8 mouse cellular contexts compared by ENCODE assay signal in genomic region chr10:7680731-7681301, GRCm38 (mm10). TPM values are rescaled to one million over a fixed set of nuclear protein-coding genes. Genes with fewer than 3 reads are reported as not detected.
DNase-seq lines count a peak whose midpoint lies in the region; ATAC-seq and TF ChIP-seq lines count a peak whose summit lies in the region.

Gene Pcmt1, minus strand, starts transcription at chr10:7681136.
Gene Lats1, plus strand, starts transcription at chr10:7681214.

- H3K4me1 ChIP-seq in erythroblast, embryonic 14.5 days (ENCODE audit: control insufficient read depth): peaks cover 41% of the 10 kb centered on the region
- H3K4me1 ChIP-seq in heart, embryonic 11.5 days (ENCODE audit: control insufficient read depth, insufficient read depth, low read length): peaks cover 14% of the 10 kb centered on the region
- peaks cover 31% of the 10 kb centered on the region for H3K4me1 ChIP-seq in kidney, embryonic 16.5 days (ENCODE audit: insufficient read depth, low read length)

- ATAC-seq in heart, embryonic 11.5 days (replicated peaks; ENCODE audit: insufficient number of reproducible peaks, low FRiP score, low TSS enrichment): peak; percentile 82
- peak; percentile 90 for ATAC-seq in kidney, embryonic 16.5 days (ENCODE audit: low FRiP score, low TSS enrichment)

- under 1% methylated on average over 61 of the region's 65 CpGs for WGBS in heart, embryonic 11.5 days (ENCODE audit: insufficient replicate concordance)
- WGBS in kidney, embryonic 16.5 days: under 1% methylated on average over 53 of the region's 65 CpGs

- H3K4me2 ChIP-seq in heart, embryonic 11.5 days: peak within 1 kb of the TSS; percentile 80
- peak within 1 kb of the TSS; percentile 87 for H3K4me2 ChIP-seq in kidney, embryonic 16.5 days (replicated peaks; ENCODE audit: low read depth, low read length)

- H3K79me3 ChIP-seq in C2C12 (ENCODE audit: low read depth): peaks cover 71% of the 10 kb centered on the region

- H3K27me3 ChIP-seq in C2C12 (ENCODE audit: control insufficient read depth, insufficient read depth, insufficient read length): no peaks in the 10 kb centered on the region
- H3K27me3 ChIP-seq in erythroblast, embryonic 14.5 days (ENCODE audit: control insufficient read depth): no peaks in the 10 kb centered on the region
- no peaks in the 10 kb centered on the region for H3K27me3 ChIP-seq in heart, embryonic 11.5 days (ENCODE audit: control insufficient read depth, insufficient read depth, low read length)
- H3K27me3 ChIP-seq in kidney, embryonic 16.5 days (ENCODE audit: insufficient read depth, low read length): no peaks in the 10 kb centered on the region

- peaks cover 99% of the 10 kb centered on the region for H3K79me2 ChIP-seq in C2C12 (ENCODE audit: control insufficient read depth, insufficient read depth)

- no peak for TF ChIP-seq CTCF in C2C12 (IDR thresholded peaks at IDR 0.05; ENCODE audit: control insufficient read depth, insufficient read depth, insufficient read length)

- H3ac ChIP-seq in C2C12 (ENCODE audit: control insufficient read depth, insufficient read length, low read depth): peak within 1 kb of the TSS; percentile 95

- H3K9me3 ChIP-seq in erythroblast, embryonic 14.5 days (ENCODE audit: control insufficient read depth, low read length): no peaks in the 10 kb centered on the region
- no peaks in the 10 kb centered on the region for H3K9me3 ChIP-seq in heart, embryonic 11.5 days (replicated peaks; ENCODE audit: control insufficient read depth, low read length)
- no peaks in the 10 kb centered on the region for H3K9me3 ChIP-seq in kidney, embryonic 16.5 days (ENCODE audit: low read length)

- peak within 1 kb of the TSS; percentile 83 for H3K4me3 ChIP-seq in C2C12 (ENCODE audit: insufficient read depth, poor library complexity, severe bottlenecking)
- H3K4me3 ChIP-seq in erythroblast, embryonic 14.5 days (replicated peaks): peak within 1 kb of the TSS; percentile 95
- H3K4me3 ChIP-seq in heart, embryonic 11.5 days (ENCODE audit: low read depth, low read length): peak within 1 kb of the TSS; percentile 100
- peak within 1 kb of the TSS; percentile 95 for H3K4me3 ChIP-seq in kidney, embryonic 16.5 days (ENCODE audit: low read length)

- peak within 1 kb of the TSS; percentile 99 for H3K27ac ChIP-seq in heart, embryonic 11.5 days (ENCODE audit: low read depth, low read length)
- peak within 1 kb of the TSS; percentile 98 for H3K27ac ChIP-seq in kidney, embryonic 16.5 days (ENCODE audit: low read length)

- H3K9ac ChIP-seq in heart, embryonic 11.5 days (ENCODE audit: low read depth, low read length): peak within 1 kb of the TSS; percentile 99
- peak within 1 kb of the TSS; percentile 100 for H3K9ac ChIP-seq in kidney, embryonic 16.5 days (replicated peaks; ENCODE audit: low read length)

- peak; percentile 64 for DNase-seq in brain, embryonic 18.5 days (ENCODE audit: low read depth, low spot score)
- DNase-seq in liver: peak; percentile 88
- DNase-seq in monocyte, adult 2 months (ENCODE audit: low read depth in 1 of 2, low spot score in 2 of 2): peak; percentile 44 to 69
- peak; percentile 75 to 80 for DNase-seq in spleen, postnatal 14 days (ENCODE audit: low spot score in 2 of 2)

- H3K36me3 ChIP-seq in C2C12 (ENCODE audit: control insufficient read depth, insufficient read depth): peaks cover 38% of the 10 kb centered on the region
- peaks cover 52% of the 10 kb centered on the region for H3K36me3 ChIP-seq in erythroblast, embryonic 14.5 days (ENCODE audit: control insufficient read depth)
- H3K36me3 ChIP-seq in heart, embryonic 11.5 days (ENCODE audit: control insufficient read depth, insufficient read depth, low read length): peaks cover 14% of the 10 kb centered on the region
- H3K36me3 ChIP-seq in kidney, embryonic 16.5 days (ENCODE audit: insufficient read depth, low read length): peaks cover 34% of the 10 kb centered on the region

TF ChIP-seq in C2C12, 6 proteins besides CTCF, POLR2A, EP300 and RAD21:
- TF ChIP-seq CEBPB (IDR thresholded peaks at IDR 0.05; ENCODE audit: low read depth) (no peak), MYOD1 (IDR thresholded peaks at IDR 0.05; ENCODE audit: control insufficient read depth, insufficient read length, low read depth) (no peak), MAX (IDR thresholded peaks at IDR 0.05) (peak; percentile 53)

RNA-seq across cellular contexts. Expression of gene Pcmt1, which starts in this region (rescaled TPM):
- polyA plus RNA-seq in C2C12 (2012; fragmentation: generic; extraction: Trizol): 84.2 TPM
- 8.2 and 8.5 TPM in 2 replicates for polyA plus RNA-seq in erythroblast, embryonic 14.5 days (2012)
- polyA plus RNA-seq in heart, embryonic 11.5 days (2014; fragmentation: Nextera tagmentation; extraction: Ambion mirVana): 135 and 142 TPM in 2 replicates
- 120 and 124 TPM in 2 replicates for polyA plus RNA-seq in kidney, embryonic 16.5 days (2015; fragmentation: Nextera tagmentation; extraction: Ambion mirVana)

RNA-seq across cellular contexts. Expression of gene Lats1, which starts in this region (rescaled TPM):
- 7.1 TPM for polyA plus RNA-seq in C2C12 (2012; fragmentation: generic; extraction: Trizol)
- 0.15 and 0.16 TPM in 2 replicates for polyA plus RNA-seq in erythroblast, embryonic 14.5 days (2012)
- polyA plus RNA-seq in heart, embryonic 11.5 days (2014; fragmentation: Nextera tagmentation; extraction: Ambion mirVana): 4.7 and 5.3 TPM in 2 replicates
- polyA plus RNA-seq in kidney, embryonic 16.5 days (2015; fragmentation: Nextera tagmentation; extraction: Ambion mirVana): 7.4 and 9.4 TPM in 2 replicates

Comparison
In these comparisons a context has a peak if more than half of its experiments do, and no peak if none do; other contexts are left out.
1. Peak in every context shown above with its lines: DNase-seq, ATAC-seq, H3K4me3 ChIP-seq and H3K27ac ChIP-seq.